Mouse (Mus musculus) adrenal gland, postnatal 0 days (tissue): ENCODE measurements around the gene Nxf3. TPM values are rescaled to one million over a fixed set of nuclear protein-coding genes. Genes with fewer than 3 reads are reported as not detected.

ENCODE experiments used
- polyA plus RNA-seq: library from polyadenylated mRNA; unstranded; fragments of >200 nt; fragmentation: Nextera tagmentation; extraction: Ambion mirVana; gene quantifications from 2 replicates; pipeline ENCODE4 v1.2.1, GENCODE M21; 2015

Nxf3 gene
- polyA plus RNA-seq = 0.04 and 0.05 TPM in 2 replicates

GRCm38 (mm10) chrX:136085155-136085554, at the start of gene Nxf3:
Gene Nxf3, minus strand, starts transcription at chrX:136085255.

GRCm38 (mm10) chrX:136068020-136068419, 17.0 kb downstream of the Nxf3 start, which contains the start of gene Bex2:
Gene Bex2, minus strand, starts transcription at chrX:136068236.

GRCm38 (mm10) chrX:136032799-136033763, 52.0 kb downstream of the Nxf3 start, which contains the start of gene Arxes1:
Gene Arxes1, plus strand, starts transcription at chrX:136033367.

Other genes starting within 250 kb of the Nxf3 start
- gene Gprasp2, start 246.2 kb downstream of the Nxf3 start, polyA plus RNA-seq = 26.4 and 29.7 TPM in 2 replicates
- gene Arxes2, start 91.4 kb downstream of the Nxf3 start, polyA plus RNA-seq = 56.5 and 60.6 TPM in 2 replicates
- gene Arxes1, start 51.9 kb downstream of the Nxf3 start, polyA plus RNA-seq = 15.7 and 25.3 TPM in 2 replicates
- gene Bex2, start 17.0 kb downstream of the Nxf3 start, polyA plus RNA-seq = 154 and 234 TPM in 2 replicates
- 52.0 and 61.1 TPM in 2 replicates for gene Bex4, start 53.7 kb upstream of the Nxf3 start, polyA plus RNA-seq
- 203 and 215 TPM in 2 replicates for gene Tceal8, start 87.1 kb upstream of the Nxf3 start, polyA plus RNA-seq
- 1.7 and 2.4 TPM in 2 replicates for gene Tceal5, start 118.6 kb upstream of the Nxf3 start, polyA plus RNA-seq
- 2.2 and 8.4 TPM in 2 replicates for gene Tceal7, start 129.5 kb upstream of the Nxf3 start, polyA plus RNA-seq
- 44.0 and 56.9 TPM in 2 replicates for gene Bex1, start 130.3 kb upstream of the Nxf3 start, polyA plus RNA-seq
- gene Tceal9, start 159.8 kb upstream of the Nxf3 start, polyA plus RNA-seq = 1,686 and 1,768 TPM in 2 replicates
- 495 and 530 TPM in 2 replicates for gene Bex3, start 185.0 kb upstream of the Nxf3 start, polyA plus RNA-seq